Mouse (Mus musculus) left cerebral cortex, postnatal 14 days (tissue): Measurements from ENCODE around the gene Gemin5. TPM values are rescaled to one million over a fixed set of nuclear protein-coding genes. Genes with fewer than 3 reads are reported as not detected.
"Not testable (repeated sequence)": the region's sequence is repeated elsewhere in the genome, so short reads cannot be mapped to it uniquely, and the experiment has no call there.

Experiments used
- DNase-seq, 2 experiments: peaks; one replicate each; pipeline ENCODE4 v3.0.0; 2021 to 2022; ENCODE audit warnings: low spot score in 2 of 2, mixed read lengths in 1 of 2
- intact Hi-C: fragments of 180-260 bp; cut with DNase I; formaldehyde crosslinking; loops from one replicate; pipeline ENCODE4 v1.15.1; 2025
- total RNA-seq, 2 experiments: library from RNA; stranded (reverse); gene quantifications; 2 replicates each; pipeline ENCODE4 v1.2.3; 2021

The Gemin5 gene
- total RNA-seq, 2 experiments from 2014 or later: 16.0 to 18.0 TPM

GRCm38 (mm10) chr11:58123711-58124110 is 44.6 kb downstream of the Gemin5 start:
- intact Hi-C loops: no loop called here
- no peak for DNase-seq

GRCm38 (mm10) chr11:58121351-58121750 is 47.0 kb downstream of the Gemin5 start:
- no peak for DNase-seq
- intact Hi-C loops: no loop called here

GRCm38 (mm10) chr11:58120655-58121054 is 47.7 kb downstream of the Gemin5 start:
- no peak for DNase-seq
- intact Hi-C loops: no loop called here

DNA sequence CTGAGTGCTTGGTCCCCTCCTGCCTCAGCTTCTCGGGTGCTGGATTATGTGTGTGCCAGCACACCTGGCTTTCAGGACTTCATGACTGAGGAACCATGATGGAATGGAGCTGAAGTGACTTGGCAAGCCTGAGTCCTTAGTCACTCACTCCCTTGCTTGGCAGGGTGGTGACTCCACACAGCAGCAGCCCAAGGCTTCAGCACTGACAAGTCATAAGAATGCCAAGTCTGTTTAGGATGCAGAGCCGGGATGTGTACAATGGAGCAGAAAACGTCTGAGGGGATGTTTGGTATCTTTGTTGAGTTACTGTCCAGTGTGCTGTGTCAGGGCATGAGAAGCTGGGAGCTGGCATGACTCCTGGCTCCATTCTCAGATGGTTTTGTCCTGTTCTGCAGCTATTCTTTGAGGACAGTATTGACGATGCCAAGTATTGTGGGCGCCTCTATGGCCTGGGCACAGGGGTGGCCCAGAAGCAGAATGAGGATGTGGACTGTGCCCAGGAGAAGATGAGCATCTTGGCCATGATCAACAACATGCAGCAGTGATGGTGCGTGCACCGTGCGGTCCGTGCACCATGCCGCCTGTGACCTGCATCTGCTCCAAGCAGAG is 51.2 kb downstream of the Gemin5 start:
- intact Hi-C loops: no loop called here
- DNase-seq: no peak

- intact Hi-C loops: no loop called here
- no peak for DNase-seq
Measured at GRCm38 (mm10) chr11:58116560-58116959, 51.8 kb downstream of the Gemin5 start.

- DNase-seq: no peak
- intact Hi-C loops: no loop called here
Measured at GRCm38 (mm10) chr11:58107664-58108337, 60.5 kb downstream of the Gemin5 start.

DNA sequence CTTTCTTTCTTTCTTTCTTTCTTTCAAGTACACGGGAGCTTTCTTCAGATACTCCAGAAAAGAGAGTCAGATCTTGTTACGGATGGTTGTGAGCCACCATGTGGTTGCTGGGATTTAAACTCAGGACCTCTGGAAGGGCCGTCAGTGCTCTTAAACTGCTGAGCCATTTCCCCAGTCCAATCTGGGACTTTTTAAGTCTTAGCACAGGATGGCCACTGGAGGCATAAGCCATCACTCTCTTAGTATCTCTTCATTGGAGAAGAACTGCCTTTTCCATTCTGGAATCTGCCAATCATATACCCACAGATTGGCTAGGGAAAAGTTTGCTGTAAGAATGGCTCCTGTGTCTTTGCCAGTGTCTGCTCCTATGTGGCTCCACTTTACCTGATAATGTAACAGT is 61.3 kb downstream of the Gemin5 start:
- no peak for DNase-seq
- intact Hi-C loops: no loop called here

- peak; percentile 51 to 56 for DNase-seq
- intact Hi-C loops: loop anchor here (5.0 kb wide), 1 partner anchor 97 kb away; the partner anchor contains the start of gene Larp1
Measured at GRCm38 (mm10) chr11:58104351-58104791, 64.0 kb downstream of the Gemin5 start.

GRCm38 (mm10) chr11:58103697-58104306 is 64.5 kb downstream of the Gemin5 start, which contains the start of gene Cnot8:
Gene Cnot8 (plus strand): TSS chr11:58104153.
- intact Hi-C loops: loop anchor here (5.0 kb wide), 1 partner anchor 97 kb away; the partner anchor contains the start of gene Larp1

DNA sequence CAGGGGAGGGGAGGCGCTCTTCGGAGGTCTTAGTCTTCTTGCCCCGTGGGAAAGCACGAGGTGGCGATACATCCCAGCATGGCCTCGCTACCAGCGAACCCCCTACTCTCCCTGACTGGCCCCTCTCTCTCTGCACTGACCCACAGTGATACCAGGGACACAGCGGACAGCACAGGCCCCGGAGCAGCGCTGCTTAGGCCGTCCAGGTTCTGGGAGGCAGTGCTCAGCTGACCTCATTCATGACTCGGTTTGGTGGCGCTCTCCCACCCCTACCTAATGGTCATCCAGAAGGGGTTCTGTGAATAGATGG is 65.0 kb downstream of the Gemin5 start:
- no peak for DNase-seq
- intact Hi-C loops: loop anchor here (5.0 kb wide), 1 partner anchor 96 kb away; the partner anchor contains the start of gene Larp1

More at GRCm38 (mm10) chr11:58103697-58104306, 64.5 kb downstream of the Gemin5 start, which contains the start of gene Cnot8:
- peak; percentile 99 for DNase-seq

GRCm38 (mm10) chr11:58102581-58103343 is 65.6 kb downstream of the Gemin5 start:
- DNase-seq: no peak
- intact Hi-C loops: loop anchor here (5.0 kb wide), 1 partner anchor 95 kb away; the partner anchor contains the start of gene Larp1

- intact Hi-C loops: loop anchor here (5.0 kb wide), 1 partner anchor 95 kb away; the partner anchor contains the start of gene Larp1
- no peak for DNase-seq
Measured at GRCm38 (mm10) chr11:58102146-58102545, 66.2 kb downstream of the Gemin5 start.

- intact Hi-C loops: loop anchor here (5.0 kb wide), 1 partner anchor 94 kb away; the partner anchor contains the start of gene Larp1
- no peak for DNase-seq
Measured at GRCm38 (mm10) chr11:58101194-58101720, 67.1 kb downstream of the Gemin5 start.

GRCm38 (mm10) chr11:58100006-58100405 is 68.3 kb downstream of the Gemin5 start:
- intact Hi-C loops: loop anchor here (5.0 kb wide), 1 partner anchor 93 kb away; the partner anchor contains the start of gene Larp1
- no peak for DNase-seq

DNA sequence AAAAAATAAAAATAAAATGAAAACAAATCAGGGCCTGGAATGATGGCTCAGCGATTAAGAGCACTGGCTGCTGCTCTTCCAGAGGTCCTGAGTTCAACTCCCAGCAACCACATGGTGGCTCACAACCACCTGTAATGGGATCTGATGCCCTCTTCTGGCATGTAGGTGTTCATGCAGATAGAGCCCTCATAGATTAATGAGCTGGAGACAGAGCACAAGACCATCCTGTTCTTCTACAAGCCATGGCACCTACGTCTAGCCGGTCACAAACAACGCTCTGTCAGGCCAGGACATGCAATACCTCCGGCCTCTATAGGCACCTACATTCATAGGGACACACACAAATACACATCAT is 70.0 kb downstream of the Gemin5 start:
- DNase-seq, intact Hi-C loops: not testable (repeated sequence)

GRCm38 (mm10) chr11:58097621-58098365 is 70.5 kb downstream of the Gemin5 start:
- DNase-seq: no peak
- intact Hi-C loops: no loop called here

DNA sequence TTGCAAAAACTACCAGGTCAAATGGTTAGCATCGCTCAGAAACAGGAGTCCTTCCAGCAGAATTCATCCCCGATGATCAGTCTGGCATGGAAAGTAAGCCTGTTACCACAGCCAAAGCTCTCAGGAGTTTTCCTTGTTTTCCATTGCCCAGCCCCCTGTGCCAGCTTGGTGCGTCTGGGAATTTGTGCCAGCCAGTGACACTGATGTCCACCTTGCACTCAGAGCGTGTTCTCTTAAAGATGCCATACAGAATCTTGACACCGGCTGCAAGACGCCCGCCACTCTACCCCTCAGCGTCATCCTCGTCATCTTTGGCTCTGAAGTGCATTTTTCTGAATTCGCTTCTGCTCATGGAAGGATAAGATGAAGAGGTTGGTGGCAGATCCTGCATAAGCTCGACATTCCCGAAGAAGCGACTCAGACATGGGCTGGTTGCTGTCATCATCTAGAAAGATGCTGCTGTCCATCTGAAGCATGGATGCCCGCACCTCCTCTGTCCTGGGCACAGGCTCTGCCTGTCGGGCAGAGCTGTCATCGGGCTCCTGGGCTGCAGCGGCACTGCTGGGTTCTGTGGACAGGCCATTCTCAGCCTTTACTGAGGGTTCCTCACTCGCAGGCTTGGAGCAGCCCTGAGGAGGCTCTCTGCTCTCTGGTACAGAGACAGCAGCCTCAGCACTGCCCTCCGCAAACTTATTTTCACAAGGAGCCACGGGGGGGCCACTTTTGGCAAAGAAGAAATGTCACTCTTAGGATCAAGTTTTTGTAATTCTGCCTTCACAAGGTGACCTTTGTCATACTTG is 71.3 kb downstream of the Gemin5 start:
- DNase-seq: no peak
- intact Hi-C loops: no loop called here

- intact Hi-C loops: no loop called here
- DNase-seq: no peak
Measured at GRCm38 (mm10) chr11:58096160-58096559, 72.2 kb downstream of the Gemin5 start.
